Mouse (Mus musculus): Measurements from ENCODE around the gene Mybpc1. TPM values are rescaled to one million over a fixed set of nuclear protein-coding genes. Genes with fewer than 3 reads are reported as not detected.
A peak's percentile ranks its signal among the peaks of the same experiment; 100 is the strongest.

The Mybpc1 gene
- total and polyA plus RNA-seq, 3 experiments: not detected

DNA sequence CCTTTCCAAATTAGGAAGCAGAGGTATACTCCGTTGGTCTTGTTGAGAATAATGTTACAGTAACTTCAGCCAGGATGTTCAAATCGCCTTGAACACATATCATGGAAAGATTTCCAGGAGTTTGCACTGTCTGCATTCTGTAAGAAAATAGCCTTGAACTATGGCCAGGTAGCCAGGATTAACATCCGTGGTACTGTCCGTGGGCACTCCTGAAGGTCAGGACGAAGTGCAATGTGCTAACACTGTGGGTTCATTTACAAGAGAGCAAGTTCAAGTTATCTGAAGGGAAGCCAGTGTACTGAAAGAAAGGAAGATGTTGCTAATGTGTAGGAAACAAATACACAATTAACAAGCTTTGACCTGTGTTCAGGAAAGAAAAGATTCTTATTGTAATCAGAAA, 24.2 kb downstream of the Mybpc1 start:
- H3K36me3 ChIP-seq (ENCODE audit: control insufficient read depth in 1 of 2, insufficient read depth in 2 of 2, low read length in 2 of 2): no peaks in the 10 kb centered on the region
- TF ChIP-seq BHLHE40 (IDR thresholded peaks at IDR 0.05; ENCODE audit: borderline replicate concordance, low read depth, low read length) (no peak), MYB (IDR thresholded peaks at IDR 0.05; ENCODE audit: low read depth, low read length) (no peak), MAX (IDR thresholded peaks at IDR 0.05; ENCODE audit: low read length) (no peak), SMC3 (IDR thresholded peaks at IDR 0.05; ENCODE audit: low read depth, low read length) (no peak), ZMIZ1 (IDR thresholded peaks at IDR 0.05; ENCODE audit: low read depth, low read length) (no peak), RCOR1 (IDR thresholded peaks at IDR 0.05; ENCODE audit: low read depth, low read length) (no peak), GATA1 (IDR thresholded peaks at IDR 0.05; ENCODE audit: low read depth, low read length) (no peak), ZC3H11A (IDR thresholded peaks at IDR 0.05; ENCODE audit: low read depth, low read length) (no peak), GABPA (IDR thresholded peaks at IDR 0.05; ENCODE audit: low read depth, low read length) (no peak), JUND (IDR thresholded peaks at IDR 0.05; ENCODE audit: low read depth, low read length) (no peak), RAD21 (IDR thresholded peaks at IDR 0.05; ENCODE audit: low read depth, low read length) (no peak)

DNA sequence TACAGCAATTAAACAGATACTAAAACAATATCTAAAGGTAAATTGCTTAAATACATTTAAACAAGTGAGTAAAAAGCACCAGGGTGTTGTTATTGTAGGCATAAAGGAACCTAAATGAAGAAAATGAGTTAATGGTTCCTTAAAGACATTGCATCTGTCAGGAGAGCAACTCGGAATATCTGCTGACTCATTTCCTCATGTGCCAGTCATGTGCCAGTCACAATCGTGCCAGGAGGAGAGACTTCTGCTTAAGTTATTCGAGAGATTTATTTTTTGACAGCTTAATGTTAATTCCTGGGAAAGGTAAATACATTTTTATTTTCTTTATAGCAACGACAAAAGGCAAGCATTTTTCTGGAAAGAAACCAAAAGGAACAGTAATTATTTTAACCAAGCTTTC, 26.3 kb downstream of the Mybpc1 start:
- H3K27me3 ChIP-seq (ENCODE audit: control insufficient read depth in 1 of 2, insufficient read depth in 2 of 2, low read length in 2 of 2): no peaks in the 10 kb centered on the region
- no peak overlapping the region for H3K4me3 ChIP-seq (ENCODE audit: control insufficient read depth in 1 of 2, insufficient read depth in 1 of 2, low read depth in 2 of 2, low read length in 2 of 2)
- TF ChIP-seq ZC3H11A (IDR thresholded peaks at IDR 0.05; ENCODE audit: low read depth, low read length): no peak
- peak; percentile 87 for TF ChIP-seq BHLHE40 (IDR thresholded peaks at IDR 0.05; ENCODE audit: borderline replicate concordance, low read depth, low read length)
- TF ChIP-seq USF1 (IDR thresholded peaks at IDR 0.05; ENCODE audit: low read depth, low read length): 0 out of 2 replicates have a peak, but pooled peaks have one; percentile 47
- TF ChIP-seq SMC3 (IDR thresholded peaks at IDR 0.05; ENCODE audit: low read depth, low read length): no peak
- TF ChIP-seq MAX (IDR thresholded peaks at IDR 0.05; ENCODE audit: low read length): peak; percentile 45; the same call in 1 of the 2 replicates
- TF ChIP-seq TCF12 (IDR thresholded peaks at IDR 0.05; ENCODE audit: low read depth, low read length): no peak
- H3K4me1 ChIP-seq (ENCODE audit: control insufficient read depth in 1 of 2, insufficient read depth in 2 of 2, low read length in 2 of 2): no peaks in the 10 kb centered on the region
- H3K27ac ChIP-seq (ENCODE audit: control insufficient read depth, low read depth, low read length): no peak overlapping the region
- H3K79me2 ChIP-seq (ENCODE audit: control insufficient read depth, insufficient read depth, low read length, poor library complexity): no peaks in the 10 kb centered on the region
- DNase-seq (ENCODE audit: low read depth, low spot score): peak; percentile 27
- H3K9ac ChIP-seq (ENCODE audit: control insufficient read depth, low read depth, low read length, poor library complexity, severe bottlenecking): no peak overlapping the region
- no peaks in the 10 kb centered on the region for H3K9me3 ChIP-seq (replicated peaks; ENCODE audit: insufficient read depth, low read length)
- no peaks in the 10 kb centered on the region for H3K36me3 ChIP-seq (ENCODE audit: control insufficient read depth in 1 of 2, insufficient read depth in 2 of 2, low read length in 2 of 2)

More for the DNA sequence above, 24.2 kb downstream of the Mybpc1 start:
- Histone ChIP-seq H3K4me3 (ENCODE audit: control insufficient read depth in 1 of 2, insufficient read depth in 1 of 2, low read depth in 2 of 2, low read length in 2 of 2) (no peak overlapping the region), H3K9me3 (replicated peaks; ENCODE audit: insufficient read depth, low read length) (no peaks in the 10 kb centered on the region), H3K27me3 (ENCODE audit: control insufficient read depth in 1 of 2, insufficient read depth in 2 of 2, low read length in 2 of 2) (no peaks in the 10 kb centered on the region), H3K27ac (ENCODE audit: control insufficient read depth, low read depth, low read length) (no peak overlapping the region), H3K9ac (ENCODE audit: control insufficient read depth, low read depth, low read length, poor library complexity, severe bottlenecking) (no peak overlapping the region), H3K4me1 (ENCODE audit: control insufficient read depth in 1 of 2, insufficient read depth in 2 of 2, low read length in 2 of 2) (no peaks in the 10 kb centered on the region), H3K79me2 (ENCODE audit: control insufficient read depth, insufficient read depth, low read length, poor library complexity) (no peaks in the 10 kb centered on the region)
- DNase-seq (ENCODE audit: low read depth, low spot score): no peak

DNA sequence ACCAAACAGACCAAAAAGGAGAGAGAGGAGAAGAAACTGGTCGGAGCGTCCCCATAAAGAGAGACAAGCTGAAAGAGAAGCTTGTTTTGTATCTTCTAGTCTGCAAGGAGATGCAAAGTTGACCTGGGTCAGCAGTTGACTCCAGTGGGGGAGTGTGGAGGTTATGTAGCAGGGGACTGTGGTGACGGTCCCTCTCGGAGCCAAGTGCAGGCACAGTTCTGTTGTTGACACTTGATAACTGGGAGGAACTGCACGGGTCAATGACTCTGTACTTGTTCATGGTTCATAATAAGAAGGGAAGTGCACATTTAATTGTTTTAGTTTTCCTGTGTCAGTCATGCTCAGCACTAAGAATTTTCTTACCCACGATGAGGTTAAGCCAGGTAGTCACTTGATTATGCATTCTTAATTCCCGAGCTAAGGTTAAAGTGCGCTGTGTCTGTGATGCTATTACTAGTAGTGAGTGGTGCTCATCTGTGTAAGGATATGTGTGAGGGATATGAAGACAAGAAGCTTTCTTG, 30.8 kb downstream of the Mybpc1 start:
- Histone ChIP-seq H3K27ac (ENCODE audit: control insufficient read depth, low read depth, low read length) (no peak overlapping the region), H3K4me3 (ENCODE audit: control insufficient read depth in 1 of 2, insufficient read depth in 1 of 2, low read depth in 2 of 2, low read length in 2 of 2) (no peak overlapping the region), H3K9me3 (replicated peaks; ENCODE audit: insufficient read depth, low read length) (no peaks in the 10 kb centered on the region), H3K79me2 (ENCODE audit: control insufficient read depth, insufficient read depth, low read length, poor library complexity) (no peaks in the 10 kb centered on the region), H3K27me3 (ENCODE audit: control insufficient read depth in 1 of 2, insufficient read depth in 2 of 2, low read length in 2 of 2) (no peaks in the 10 kb centered on the region; a peak in 2 of 4 replicates), H3K4me1 (ENCODE audit: control insufficient read depth in 1 of 2, insufficient read depth in 2 of 2, low read length in 2 of 2) (no peaks in the 10 kb centered on the region), H3K9ac (ENCODE audit: control insufficient read depth, low read depth, low read length, poor library complexity, severe bottlenecking) (no peak overlapping the region), H3K36me3 (ENCODE audit: control insufficient read depth in 1 of 2, insufficient read depth in 2 of 2, low read length in 2 of 2) (no peaks in the 10 kb centered on the region)
- no peak for TF ChIP-seq UBTF (IDR thresholded peaks at IDR 0.05; ENCODE audit: borderline replicate concordance, insufficient read depth, low read depth, low read length)
- TF ChIP-seq RAD21 (IDR thresholded peaks at IDR 0.05; ENCODE audit: low read depth, low read length): no peak
- TF ChIP-seq MYB (IDR thresholded peaks at IDR 0.05; ENCODE audit: low read depth, low read length): no peak
- TF ChIP-seq NRF1 (IDR thresholded peaks at IDR 0.05; ENCODE audit: insufficient read depth, low read depth, low read length, poor library complexity, severe bottlenecking): no peak
- no peak for TF ChIP-seq POLR2AphosphoS2 (IDR thresholded peaks at IDR 0.05; ENCODE audit: low read length)
- no peak for TF ChIP-seq ETS1 (IDR thresholded peaks at IDR 0.05; ENCODE audit: low read depth, low read length)
- TF ChIP-seq SMC3 (IDR thresholded peaks at IDR 0.05; ENCODE audit: low read depth, low read length): no peak
- TF ChIP-seq EP300 (IDR thresholded peaks at IDR 0.05; ENCODE audit: low read depth in 1 of 2, low read length in 2 of 2): no peak
- TF ChIP-seq TAL1 (IDR thresholded peaks at IDR 0.05; ENCODE audit: low read length): no peak
- TF ChIP-seq CHD1 (IDR thresholded peaks at IDR 0.05; ENCODE audit: low read depth, low read length): no peak
- no peak for TF ChIP-seq MAX (IDR thresholded peaks at IDR 0.05; ENCODE audit: low read length)
- TF ChIP-seq ZKSCAN1 (IDR thresholded peaks at IDR 0.05; ENCODE audit: low read depth, low read length): no peak
- no peak for TF ChIP-seq MAFK (IDR thresholded peaks at IDR 0.05; ENCODE audit: borderline replicate concordance, low read depth, low read length)
- no peak for TF ChIP-seq NELFE (IDR thresholded peaks at IDR 0.05; ENCODE audit: low read depth, low read length)
- no peak for DNase-seq (ENCODE audit: low read depth, low spot score)
